Mouse (Mus musculus): Measurements from ENCODE around the gene Try5. TPM values are rescaled to one million over a fixed set of nuclear protein-coding genes. Genes with fewer than 3 reads are reported as not detected.

Try5 gene
- polyA plus RNA-seq (2014; fragmentation: Illumina TruSeq; extraction: RNeasy Lipid Tissue Mini Kit (QIAGEN cat#74804); ENCODE audit: low read depth, low replicate concordance), result 2.9 TPM

GRCm38 (mm10) chr6:41316741-41317140, at the start of gene Try5:
Gene Try5 (minus strand): TSS chr6:41316841.

GRCm38 (mm10) chr6:41353932-41354331, 37.3 kb upstream of the Try5 start, which contains the start of gene Try10:
Gene Try10 (plus strand): TSS chr6:41354105.

GRCm38 (mm10) chr6:41301969-41302368, 14.7 kb downstream of the Try5 start, which contains the start of gene Try4:
Gene Try4 (plus strand): TSS chr6:41302269.

Other genes with a start within 250 kb of the Try5 start
- not detected for gene Try4, start 14.6 kb downstream of the Try5 start, polyA plus RNA-seq (2014; fragmentation: Illumina TruSeq; extraction: RNeasy Lipid Tissue Mini Kit (QIAGEN cat#74804); ENCODE audit: low read depth, low replicate concordance)
- not detected for gene Try10, start 37.3 kb upstream of the Try5 start, polyA plus RNA-seq (2014; fragmentation: Illumina TruSeq; extraction: RNeasy Lipid Tissue Mini Kit (QIAGEN cat#74804); ENCODE audit: low read depth, low replicate concordance)
- gene Prss3, start 60.8 kb upstream of the Try5 start, polyA plus RNA-seq (2014; fragmentation: Illumina TruSeq; extraction: RNeasy Lipid Tissue Mini Kit (QIAGEN cat#74804); ENCODE audit: low read depth, low replicate concordance), result not detected
- gene Gm5771, start 75.5 kb upstream of the Try5 start, polyA plus RNA-seq (2014; fragmentation: Illumina TruSeq; extraction: RNeasy Lipid Tissue Mini Kit (QIAGEN cat#74804); ENCODE audit: low read depth, low replicate concordance), result not detected
- not detected for gene Gm10334, start 129.3 kb upstream of the Try5 start, polyA plus RNA-seq (2014; fragmentation: Illumina TruSeq; extraction: RNeasy Lipid Tissue Mini Kit (QIAGEN cat#74804); ENCODE audit: low read depth, low replicate concordance)
- gene Prss1, start 142.1 kb upstream of the Try5 start, polyA plus RNA-seq (2014; fragmentation: Illumina TruSeq; extraction: RNeasy Lipid Tissue Mini Kit (QIAGEN cat#74804); ENCODE audit: low read depth, low replicate concordance), result not detected
- gene Prss2, start 204.9 kb upstream of the Try5 start, polyA plus RNA-seq (2014; fragmentation: Illumina TruSeq; extraction: RNeasy Lipid Tissue Mini Kit (QIAGEN cat#74804); ENCODE audit: low read depth, low replicate concordance), result not detected

Data from testis, adult 10 weeks (tissue).